Mouse (Mus musculus) forebrain, postnatal 0 days (tissue): ENCODE data around the gene 2900011O08Rik. TPM values are rescaled to one million over a fixed set of nuclear protein-coding genes. Genes with fewer than 3 reads are reported as not detected.
A peak's percentile ranks its signal among the peaks of the same experiment; 100 is the strongest.

Source experiments
- ATAC-seq: fragments of 200-750 bp; cut with Nextera tagmentation; 2 replicates; pipeline ENCODE4 v1.8.0; 2017; ENCODE audit warnings: mild to moderate bottlenecking, moderate library complexity
- DNase-seq: peaks from one replicate; pipeline ENCODE4 v3.0.0-alpha.2; 2015
- H3K27ac ChIP-seq: fragments of 300-500 bp; sonication (generic); 2 replicates; pipeline ENCODE4 v1.5.1; 2014; ENCODE audit warnings: low read depth, mild to moderate bottlenecking, antibody characterized with exemption, low read length, moderate library complexity, mixed read lengths
- H3K27me3 ChIP-seq: fragments of 300-500 bp; sonication (generic); 2 replicates; pipeline ENCODE4 v1.6.1; 2014; ENCODE audit warnings: mild to moderate bottlenecking, low read length, mixed read lengths; ENCODE audit not compliant: insufficient read depth
- H3K36me3 ChIP-seq: fragments of 300-500 bp; sonication (generic); 2 replicates; pipeline ENCODE4 v1.6.1; 2014; ENCODE audit warnings: mild to moderate bottlenecking, moderate library complexity; ENCODE audit not compliant: insufficient read depth
- H3K4me1 ChIP-seq: fragments of 300-500 bp; sonication (generic); 2 replicates; pipeline ENCODE4 v1.6.1; 2014; ENCODE audit warnings: antibody characterized with exemption; ENCODE audit not compliant: insufficient read depth
- H3K4me2 ChIP-seq: fragments of 300-500 bp; sonication (generic); 2 replicates; pipeline ENCODE4 v1.6.1; 2014; ENCODE audit warnings: low read depth, mild to moderate bottlenecking, moderate library complexity
- H3K4me3 ChIP-seq: fragments of 300-500 bp; sonication (generic); 2 replicates; pipeline ENCODE4 v1.5.1; 2014; ENCODE audit warnings: low read depth, low read length, mixed read lengths
- H3K9ac ChIP-seq: fragments of 300-500 bp; sonication (generic); 2 replicates; pipeline ENCODE4 v1.6.1; 2014; ENCODE audit warnings: mild to moderate bottlenecking
- H3K9me3 ChIP-seq: fragments of 300-500 bp; sonication (generic); 2 replicates; pipeline ENCODE4 v1.6.1; 2016; ENCODE audit warnings: low read length
- CTCF ChIP-seq: sonication (generic); IDR thresholded peaks from 2 replicates; pipeline ENCODE4 v1.5.1; 2016; ENCODE audit warnings: antibody characterized with exemption, control low read depth, low read depth
- WGBS: fragments of 180-500 bp; shearing (Covaris S2); extraction: QIAGEN DNeasy Blood & Tissue Kit; methylation state at CpG from one replicate; pipeline ENCODE4 v1.1.7; 2014; 5-methylcytosine and 5-hydroxymethylcytosine counted together
- polyA plus RNA-seq: library from polyadenylated mRNA; unstranded; fragments of >200 nt; fragmentation: Nextera tagmentation; extraction: Ambion mirVana; gene quantifications from 2 replicates; pipeline ENCODE4 v1.2.1, GENCODE M21; 2015
- total RNA-seq: library from RNA; depleted of rRNA; stranded (reverse); fragments of >200 nt; gene quantifications from 2 replicates; pipeline ENCODE4 v1.2.3, GENCODE M21; 2014; rRNA removed

2900011O08Rik gene
- total RNA-seq = 165 and 188 TPM in 2 replicates
- 194 and 213 TPM in 2 replicates for polyA plus RNA-seq

DNA sequence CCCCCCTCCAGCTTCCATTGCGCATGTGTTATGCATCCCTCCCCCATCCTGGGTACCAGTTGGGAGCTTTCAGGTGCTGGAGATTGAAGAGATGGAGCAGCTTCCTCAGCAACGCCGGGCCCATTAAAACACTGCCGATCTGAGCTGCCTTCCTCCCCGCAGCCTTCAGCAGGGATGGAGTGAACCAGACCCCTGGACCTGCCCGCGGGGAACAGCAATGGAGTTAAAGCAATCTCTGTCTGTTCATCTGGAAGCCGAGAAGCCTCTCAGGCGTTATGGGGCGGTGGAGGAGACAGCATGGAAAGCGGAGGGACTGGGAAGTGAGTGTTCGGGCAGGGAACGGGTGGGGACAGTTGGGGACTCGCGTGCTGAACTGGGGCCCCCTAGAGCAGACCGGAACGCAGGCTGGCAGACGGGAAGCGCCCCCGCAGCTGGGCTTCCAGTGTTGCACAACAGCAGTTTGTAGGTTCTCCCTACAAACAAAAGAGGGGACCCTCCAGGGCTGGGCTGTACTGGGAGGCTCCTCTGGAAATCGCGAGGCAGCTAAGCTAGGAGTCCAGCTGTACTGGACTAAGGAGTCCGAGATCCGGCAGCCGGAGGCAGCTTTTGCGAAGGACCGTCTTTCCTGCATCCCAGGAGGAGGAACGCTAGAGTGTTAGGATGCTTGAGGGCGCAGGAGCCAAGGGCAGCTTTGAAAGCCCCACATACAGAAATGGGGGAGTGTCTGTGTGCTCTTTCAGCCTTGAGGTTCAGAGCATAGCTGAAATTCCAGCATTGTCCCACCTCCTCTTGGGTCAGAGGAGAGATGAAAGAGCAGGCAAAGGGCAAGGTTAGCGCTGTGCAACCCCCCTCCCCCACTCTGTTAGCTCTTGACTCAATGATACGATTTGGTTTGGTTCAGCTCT lies at the start of gene 2900011O08Rik, which contains the start of gene Ifitm7:
TSS of gene 2900011O08Rik (plus strand) at position 31 of the 905 bp plus-strand sequence.
TSS of gene Ifitm7 (minus strand) at position 315 of the 905 bp plus-strand sequence.
- peak; percentile 80 for DNase-seq
- peak within 1 kb of the TSS; percentile 75 for H3K4me3 ChIP-seq
- TF ChIP-seq CTCF = no peak
- ATAC-seq = peak; percentile 93
- no peaks in the 10 kb centered on the region for H3K27me3 ChIP-seq
- H3K4me1 ChIP-seq = peaks cover 15% of the 10 kb centered on the region
- WGBS = 2% methylated on average over 30 of the region's 31 CpGs
- H3K27ac ChIP-seq = peak within 1 kb of the TSS; percentile 96
- no peaks in the 10 kb centered on the region for H3K36me3 ChIP-seq
- H3K9me3 ChIP-seq = no peaks in the 10 kb centered on the region
- H3K9ac ChIP-seq = peak within 1 kb of the TSS; percentile 89
- H3K4me2 ChIP-seq = peak within 1 kb of the TSS; percentile 62

DNA sequence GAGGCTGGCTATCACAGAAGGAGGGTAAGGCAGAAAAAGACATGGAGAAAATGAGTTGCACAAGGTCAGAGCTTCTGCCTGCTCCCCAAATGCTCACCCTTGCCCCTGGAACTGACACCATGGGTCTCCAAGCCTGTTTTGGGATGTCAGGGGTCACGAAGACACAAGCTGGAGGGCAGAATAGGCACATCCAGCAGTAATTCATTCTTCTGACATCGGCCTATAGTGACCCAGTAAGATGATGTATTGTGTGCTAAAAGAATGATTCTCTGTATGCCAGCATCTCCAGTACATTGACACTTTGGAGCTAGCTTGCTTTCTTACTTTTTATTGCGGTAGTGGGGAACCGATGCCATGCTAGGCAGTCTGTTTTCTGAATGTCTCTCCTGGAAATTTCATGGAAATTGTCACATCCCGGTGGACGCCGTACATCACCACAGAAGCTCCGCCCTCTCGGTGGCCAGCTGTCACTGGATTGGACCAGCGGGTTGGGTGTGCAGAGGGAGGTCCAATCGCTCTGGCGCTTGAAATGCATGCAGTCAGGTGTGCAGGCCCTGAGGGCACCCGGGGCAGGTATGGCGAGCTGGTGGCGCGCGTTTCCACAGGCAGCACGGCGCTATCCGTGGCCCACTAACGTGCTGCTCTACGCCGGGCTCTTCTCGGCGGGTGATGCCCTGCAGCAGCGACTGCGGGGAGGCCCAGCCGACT lies 46.1 kb upstream of the 2900011O08Rik start:
- Histone ChIP-seq H3K4me2 (peak overlapping the region; percentile 97), H3K9me3 (no peaks in the 10 kb centered on the region), H3K27ac (peak overlapping the region; percentile 5; the same call in 1 of the 2 replicates), H3K4me1 (peaks cover 8% of the 10 kb centered on the region; the same call in 1 of the 2 replicates), H3K36me3 (no peaks in the 10 kb centered on the region), H3K4me3 (peak overlapping the region; percentile 62), H3K27me3 (no peaks in the 10 kb centered on the region), H3K9ac (peak overlapping the region; percentile 73)
- 6% methylated on average over 28 of the region's 28 CpGs for WGBS
- ATAC-seq (peak; percentile 100), DNase-seq (peak; percentile 85)
- no peak for TF ChIP-seq CTCF

DNA sequence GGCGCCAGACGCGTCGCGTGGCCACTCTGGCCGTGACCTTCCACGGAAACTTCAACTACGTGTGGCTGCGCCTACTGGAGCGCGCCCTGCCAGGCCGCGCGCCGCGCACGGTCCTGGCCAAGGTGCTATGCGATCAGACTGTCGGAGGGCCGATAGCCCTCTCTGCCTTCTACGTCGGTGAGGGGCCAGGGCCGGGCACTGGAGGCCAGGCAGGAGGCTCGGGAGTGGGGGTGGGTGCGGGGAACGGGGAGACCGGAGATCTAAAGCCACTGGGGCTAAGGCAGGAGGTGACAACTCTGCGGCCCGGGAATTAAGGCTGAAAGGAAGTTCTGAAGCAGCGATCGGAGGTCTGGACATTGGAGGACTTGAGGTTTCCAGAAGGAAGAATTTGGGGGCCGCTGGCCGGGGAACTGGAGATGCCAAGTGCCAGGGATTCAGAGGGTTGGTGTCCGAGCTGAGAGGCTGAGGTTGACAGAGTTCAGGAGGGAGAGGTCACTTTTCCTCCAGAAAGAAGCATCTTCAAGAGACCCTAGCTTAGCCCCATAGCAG lies 45.5 kb upstream of the 2900011O08Rik start:
- WGBS = 4% methylated on average over 34 of the region's 34 CpGs
- no peaks in the 10 kb centered on the region for H3K27me3 ChIP-seq
- H3K4me1 ChIP-seq = peaks cover 8% of the 10 kb centered on the region; the same call in 1 of the 2 replicates
- DNase-seq (no peak), ATAC-seq (peak; percentile 81)
- H3K4me3 ChIP-seq = peak overlapping the region; percentile 62
- TF ChIP-seq CTCF = no peak
- peak overlapping the region; percentile 73 for H3K9ac ChIP-seq
- H3K9me3 ChIP-seq = no peaks in the 10 kb centered on the region
- H3K36me3 ChIP-seq = no peaks in the 10 kb centered on the region
- H3K4me2 ChIP-seq = peak overlapping the region; percentile 97
- peak overlapping the region; percentile 5; the same call in 1 of the 2 replicates for H3K27ac ChIP-seq

DNA sequence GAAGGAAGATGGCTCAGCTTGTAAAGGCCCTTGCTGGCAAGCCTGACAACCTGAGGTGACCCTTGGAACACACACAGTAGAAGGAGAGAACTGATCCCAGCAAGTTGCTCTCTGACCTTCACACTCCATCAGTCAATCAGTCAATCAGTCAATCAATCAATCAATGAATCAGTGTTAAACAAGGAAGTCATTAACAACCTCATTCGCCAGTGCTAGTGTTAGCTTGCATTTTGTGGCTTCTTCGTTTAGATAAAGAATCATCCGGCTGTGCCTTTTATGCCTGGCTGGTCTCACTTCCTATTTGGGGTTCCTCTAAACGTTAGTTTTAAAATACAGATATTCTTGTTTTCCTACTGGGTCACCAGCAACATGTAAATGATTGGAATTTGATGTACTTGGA lies 42.2 kb upstream of the 2900011O08Rik start:
- DNase-seq = no peak
- Histone ChIP-seq H3K4me3 (no peak overlapping the region), H3K4me1 (peaks cover 8% of the 10 kb centered on the region; the same call in 1 of the 2 replicates), H3K36me3 (0 out of 2 replicates have a peak, but pooled peaks cover 4% of the 10 kb centered on the region), H3K4me2 (no peak overlapping the region), H3K27me3 (no peaks in the 10 kb centered on the region), H3K9me3 (no peaks in the 10 kb centered on the region), H3K9ac (no peak overlapping the region), H3K27ac (no peak overlapping the region)
- 68% methylated on average over 4 of the region's 4 CpGs for WGBS
- ATAC-seq = no peak
- no peak for TF ChIP-seq CTCF

DNA sequence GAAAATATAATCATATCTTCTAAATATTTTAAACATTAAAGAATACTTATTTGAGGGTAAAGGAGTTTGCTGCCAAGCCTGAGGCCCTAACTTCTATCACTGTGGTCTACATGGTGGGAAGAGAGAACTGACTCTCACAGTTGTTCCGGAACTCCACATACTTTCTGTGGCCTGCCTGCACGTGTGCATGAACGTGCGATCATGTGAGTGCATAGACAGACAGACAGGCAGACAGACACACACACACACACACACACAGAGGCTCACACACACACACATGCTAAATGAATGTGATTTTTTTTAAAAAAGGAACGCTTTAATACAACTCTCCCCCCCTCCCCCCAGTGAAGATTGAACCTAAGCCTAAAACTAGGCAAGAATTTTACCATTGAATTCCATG lies 41.7 kb upstream of the 2900011O08Rik start:
- no peaks in the 10 kb centered on the region for H3K9me3 ChIP-seq
- H3K27me3 ChIP-seq = no peaks in the 10 kb centered on the region
- 91% methylated on average over 5 of the region's 5 CpGs for WGBS
- ATAC-seq = no peak
- no peak overlapping the region for H3K4me2 ChIP-seq
- H3K4me3 ChIP-seq = no peak overlapping the region
- peaks cover 8% of the 10 kb centered on the region; the same call in 1 of the 2 replicates for H3K4me1 ChIP-seq
- DNase-seq = no peak
- H3K9ac ChIP-seq = no peak overlapping the region
- no peak for TF ChIP-seq CTCF
- 0 out of 2 replicates have a peak, but pooled peaks cover 4% of the 10 kb centered on the region for H3K36me3 ChIP-seq
- no peak overlapping the region for H3K27ac ChIP-seq

DNA sequence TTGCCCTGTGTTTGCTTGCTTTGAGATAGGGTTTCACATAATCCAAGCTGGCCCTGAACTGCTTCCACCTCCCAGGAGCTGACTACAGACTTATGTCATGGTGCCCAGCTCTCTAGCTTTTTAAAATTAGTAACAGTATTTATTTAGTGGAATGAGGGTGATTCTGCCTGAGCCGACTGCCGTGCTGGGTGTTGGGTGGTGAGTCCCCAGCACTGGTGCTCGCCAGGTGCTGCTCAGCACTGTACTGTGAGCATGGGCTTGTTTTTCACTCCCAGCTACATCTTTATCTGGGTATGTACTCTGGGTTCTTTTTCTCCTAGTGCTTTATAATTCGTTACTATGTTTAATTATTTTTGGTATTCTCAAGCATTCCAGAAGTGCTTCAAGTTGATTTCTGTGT lies 41.3 kb upstream of the 2900011O08Rik start:
- no peaks in the 10 kb centered on the region for H3K27me3 ChIP-seq
- H3K36me3 ChIP-seq = 0 out of 2 replicates have a peak, but pooled peaks cover 4% of the 10 kb centered on the region
- no peak overlapping the region for H3K4me2 ChIP-seq
- no peak overlapping the region for H3K9ac ChIP-seq
- peaks cover 8% of the 10 kb centered on the region; the same call in 1 of the 2 replicates for H3K4me1 ChIP-seq
- ATAC-seq = no peak
- H3K4me3 ChIP-seq = no peak overlapping the region
- 81% methylated on average over 4 of the region's 4 CpGs for WGBS
- no peak for TF ChIP-seq CTCF
- no peak overlapping the region for H3K27ac ChIP-seq
- H3K9me3 ChIP-seq = no peaks in the 10 kb centered on the region
- no peak for DNase-seq
